Mouse (Mus musculus) intestine, postnatal 0 days (tissue): Measurements from ENCODE around the gene Sipa1l2. TPM values are rescaled to one million over a fixed set of nuclear protein-coding genes. Genes with fewer than 3 reads are reported as not detected.

ENCODE experiments used
- ATAC-seq: fragments of 200-750 bp; cut with Nextera tagmentation; 2 replicates; pipeline ENCODE4 v1.8.0; 2017; ENCODE audit warnings: mild to moderate bottlenecking, moderate TSS enrichment, moderate library complexity
- H3K27ac ChIP-seq: fragments of 300-500 bp; sonication (generic); 2 replicates; pipeline ENCODE4 v1.5.1; 2014; ENCODE audit warnings: mild to moderate bottlenecking, low read depth, low read length, moderate library complexity
- H3K27me3 ChIP-seq: fragments of 300-500 bp; sonication (generic); replicated peaks from 2 replicates; pipeline ENCODE4 v1.6.1; 2014; ENCODE audit warnings: low read length, mixed read lengths; ENCODE audit not compliant: control insufficient read depth, insufficient read depth
- H3K36me3 ChIP-seq: fragments of 300-500 bp; sonication (generic); 2 replicates; pipeline ENCODE4 v1.6.1; 2014; ENCODE audit warnings: mild to moderate bottlenecking, moderate library complexity; ENCODE audit not compliant: control insufficient read depth, insufficient read depth
- H3K4me1 ChIP-seq: fragments of 300-500 bp; sonication (generic); replicated peaks from 2 replicates; pipeline ENCODE4 v1.6.1; 2014; ENCODE audit warnings: antibody characterized with exemption, low read length, mixed read lengths; ENCODE audit not compliant: control insufficient read depth, insufficient read depth
- H3K4me2 ChIP-seq: fragments of 300-500 bp; sonication (generic); replicated peaks from 2 replicates; pipeline ENCODE4 v1.6.1; 2014; ENCODE audit warnings: low read depth, mild to moderate bottlenecking, moderate library complexity
- H3K4me3 ChIP-seq: fragments of 300-500 bp; sonication (generic); 2 replicates; pipeline ENCODE4 v1.5.1; 2014; ENCODE audit warnings: low read depth, low read length
- H3K9ac ChIP-seq: fragments of 300-500 bp; sonication (generic); 2 replicates; pipeline ENCODE4 v1.6.1; 2014; ENCODE audit warnings: mild to moderate bottlenecking, low read depth, low read length
- H3K9me3 ChIP-seq: fragments of 300-500 bp; sonication (generic); 2 replicates; pipeline ENCODE4 v1.6.1; 2016; ENCODE audit warnings: mixed run types; ENCODE audit not compliant: control insufficient read depth
- CTCF ChIP-seq: sonication (generic); IDR thresholded peaks from 2 replicates; pipeline ENCODE4 v1.5.1; 2016; ENCODE audit warnings: low read depth, mild to moderate bottlenecking, control low read depth, antibody characterized with exemption, moderate library complexity
- WGBS: fragments of 180-500 bp; shearing (Covaris S2); extraction: QIAGEN DNeasy Blood & Tissue Kit; methylation state at CpG from one replicate; pipeline ENCODE4 v1.1.7; 2014; 5-methylcytosine and 5-hydroxymethylcytosine counted together
- polyA plus RNA-seq: library from polyadenylated mRNA; unstranded; fragments of >200 nt; fragmentation: Nextera tagmentation; extraction: Ambion mirVana; gene quantifications from 2 replicates; pipeline ENCODE4 v1.2.1, GENCODE M21; 2015

The Sipa1l2 gene
- polyA plus RNA-seq, 1 experiment from 2014 or later, result 4.5 TPM

GRCm38 (mm10) chr8:125434151-125434550, 135.5 kb downstream of the Sipa1l2 start:
- no peak for ATAC-seq
- 59% methylated on average over 8 of the region's 8 CpGs for WGBS
- TF ChIP-seq CTCF, result no peak

GRCm38 (mm10) chr8:125431321-125431720, 138.3 kb downstream of the Sipa1l2 start:
- TF ChIP-seq CTCF, result no peak
- Histone ChIP-seq H3K27me3 (no peaks in the 10 kb centered on the region), H3K36me3 (peaks cover 25% of the 10 kb centered on the region; the same call in 1 of the 2 replicates), H3K4me3 (no peak overlapping the region), H3K9me3 (no peaks in the 10 kb centered on the region), H3K4me1 (no peaks in the 10 kb centered on the region), H3K4me2 (no peak overlapping the region), H3K27ac (no peak overlapping the region), H3K9ac (no peak overlapping the region)
- 58% methylated on average over 3 of the region's 3 CpGs for WGBS
- ATAC-seq, result peak; percentile 33; the same call in 1 of the 2 replicates

More at GRCm38 (mm10) chr8:125434151-125434550, 135.5 kb downstream of the Sipa1l2 start:
- H3K27ac ChIP-seq, result no peak overlapping the region
- no peak overlapping the region for H3K4me3 ChIP-seq
- H3K27me3 ChIP-seq, result no peaks in the 10 kb centered on the region
- H3K4me2 ChIP-seq, result no peak overlapping the region
- H3K9ac ChIP-seq, result no peak overlapping the region
- no peaks in the 10 kb centered on the region for H3K9me3 ChIP-seq
- H3K4me1 ChIP-seq, result no peaks in the 10 kb centered on the region
- peaks cover 38% of the 10 kb centered on the region for H3K36me3 ChIP-seq

- ATAC-seq, result no peak
- 92% methylated on average over 5 of the region's 5 CpGs for WGBS
- TF ChIP-seq CTCF, result no peak
Observed at GRCm38 (mm10) chr8:125430796-125431195, 138.8 kb downstream of the Sipa1l2 start.

GRCm38 (mm10) chr8:125428979-125429690, 140.5 kb downstream of the Sipa1l2 start:
- 75% methylated on average over 8 of the region's 8 CpGs for WGBS
- ATAC-seq, result no peak

More at GRCm38 (mm10) chr8:125430796-125431195, 138.8 kb downstream of the Sipa1l2 start:
- Histone ChIP-seq H3K4me1 (no peaks in the 10 kb centered on the region), H3K9me3 (no peaks in the 10 kb centered on the region), H3K27ac (no peak overlapping the region), H3K9ac (no peak overlapping the region), H3K4me3 (no peak overlapping the region), H3K36me3 (peaks cover 25% of the 10 kb centered on the region), H3K4me2 (no peak overlapping the region), H3K27me3 (no peaks in the 10 kb centered on the region)

GRCm38 (mm10) chr8:125423861-125424260, 145.7 kb downstream of the Sipa1l2 start:
- Histone ChIP-seq H3K4me1 (no peaks in the 10 kb centered on the region), H3K4me2 (no peak overlapping the region), H3K27ac (no peak overlapping the region), H3K4me3 (no peak overlapping the region), H3K9ac (no peak overlapping the region), H3K9me3 (no peaks in the 10 kb centered on the region), H3K36me3 (peaks cover 46% of the 10 kb centered on the region), H3K27me3 (no peaks in the 10 kb centered on the region)
- no peak for ATAC-seq
- WGBS, result 68% methylated on average over 10 of the region's 10 CpGs
- no peak for TF ChIP-seq CTCF

More at GRCm38 (mm10) chr8:125428979-125429690, 140.5 kb downstream of the Sipa1l2 start:
- Histone ChIP-seq H3K27me3 (no peaks in the 10 kb centered on the region), H3K4me3 (no peak overlapping the region), H3K36me3 (peaks cover 25% of the 10 kb centered on the region), H3K4me2 (no peak overlapping the region), H3K27ac (no peak overlapping the region), H3K4me1 (no peaks in the 10 kb centered on the region), H3K9me3 (no peaks in the 10 kb centered on the region), H3K9ac (no peak overlapping the region)
- no peak for TF ChIP-seq CTCF

- Histone ChIP-seq H3K4me3 (no peak overlapping the region), H3K27ac (no peak overlapping the region), H3K9ac (no peak overlapping the region), H3K36me3 (peaks cover 49% of the 10 kb centered on the region), H3K27me3 (no peaks in the 10 kb centered on the region), H3K4me1 (no peaks in the 10 kb centered on the region), H3K4me2 (no peak overlapping the region), H3K9me3 (no peaks in the 10 kb centered on the region)
- TF ChIP-seq CTCF, result no peak
- WGBS, result 90% methylated on average over 14 of the region's 14 CpGs
- no peak for ATAC-seq
Observed at GRCm38 (mm10) chr8:125419202-125419830, 150.3 kb downstream of the Sipa1l2 start.
